Mouse (Mus musculus): ENCODE data around the gene Myzap.
"Not testable (repeated sequence)": the region's sequence is repeated elsewhere in the genome, so short reads cannot be mapped to it uniquely, and the experiment has no call there.

The Myzap gene

DNA sequence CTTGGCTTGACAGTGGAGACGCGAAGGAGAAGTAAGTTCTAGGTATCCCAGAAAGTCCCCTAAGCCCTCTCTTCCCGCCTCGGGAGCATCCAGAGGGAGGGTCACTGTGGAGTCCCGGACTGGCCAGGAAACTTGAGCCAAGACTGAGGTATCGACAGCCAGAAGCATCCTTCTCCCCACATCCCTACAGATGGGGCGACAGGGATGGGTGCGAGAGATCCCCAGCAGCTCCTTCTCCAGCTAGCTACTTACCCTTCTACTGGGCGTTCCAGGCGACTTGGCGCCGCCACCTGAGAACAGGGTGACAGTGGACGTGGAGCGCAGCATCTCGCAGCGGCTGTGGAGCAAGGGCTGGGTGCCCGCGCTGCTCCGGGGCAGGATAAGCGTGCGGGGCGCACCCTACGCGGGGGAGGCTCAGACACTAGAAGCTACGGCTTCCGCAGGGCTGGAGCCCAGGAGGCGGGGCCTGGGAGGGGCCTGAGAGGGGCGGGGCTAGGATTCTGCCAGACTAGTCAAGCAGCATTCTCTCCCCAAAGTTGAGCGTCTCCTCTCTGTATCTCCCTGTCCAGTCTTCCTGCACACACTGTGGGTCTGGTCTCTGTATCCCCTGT lies at the start of gene Myzap:
Myzap (minus strand) TSS at position 423 of the 611 bp plus-strand sequence.
- in situ Hi-C loops (cut with MboI) = no loop called here

DNA sequence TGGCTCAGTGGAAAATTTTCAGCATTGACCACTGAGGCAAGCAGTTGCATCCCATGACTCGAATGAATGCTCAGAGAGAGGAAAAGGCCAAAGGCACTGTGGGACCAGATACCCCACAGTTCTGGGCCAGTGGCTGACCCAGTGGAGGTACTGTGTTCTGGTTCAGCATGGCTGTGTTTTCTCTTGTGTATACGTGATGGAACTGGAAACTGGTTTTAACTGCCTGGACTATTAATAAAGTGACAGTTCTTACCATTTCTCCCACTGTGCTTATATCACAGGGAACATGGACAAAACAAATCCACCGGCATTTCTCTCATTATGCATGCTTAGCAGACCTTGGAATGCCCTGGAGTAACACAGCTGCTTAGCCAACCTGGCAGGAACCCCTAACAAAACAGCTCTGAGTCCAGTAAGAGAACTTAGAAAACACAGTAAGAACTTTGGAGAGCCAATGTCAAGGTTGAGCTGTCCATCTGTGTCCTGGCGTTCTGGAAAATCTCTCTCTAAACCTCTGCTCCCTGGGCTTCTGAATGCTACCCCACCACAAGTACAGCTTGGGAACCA lies 48.3 kb upstream of the Myzap start:
- in situ Hi-C loops (cut with MboI) = loop anchor here (10.0 kb wide), 1 partner anchor 174 kb away; no protein-coding TSS in a partner anchor

- in situ Hi-C loops (cut with MboI) = no loop called here
Observed at GRCm38 (mm10) chr9:71638198-71638597, 46.0 kb upstream of the Myzap start.

DNA sequence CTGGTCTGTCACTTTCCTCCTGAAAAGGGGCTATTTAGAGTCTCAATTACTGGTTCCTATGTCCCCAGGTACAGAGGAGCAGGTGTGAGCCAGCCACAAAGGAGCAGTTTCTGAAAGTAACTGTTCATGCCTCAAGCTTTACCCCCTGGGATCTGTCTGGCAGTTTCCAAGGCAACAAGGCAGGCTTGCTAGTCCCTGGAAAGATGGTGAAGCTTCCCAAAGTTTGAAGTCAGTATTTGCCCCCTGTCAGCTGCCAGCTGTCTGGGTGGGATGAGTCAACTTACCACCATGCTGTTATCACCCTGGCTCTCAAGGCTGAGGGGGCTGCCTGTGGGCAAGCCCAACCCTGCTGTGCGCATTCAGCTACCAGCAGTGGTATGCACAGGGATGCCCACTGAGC lies 44.7 kb upstream of the Myzap start:
- in situ Hi-C loops (cut with MboI) = no loop called here

DNA sequence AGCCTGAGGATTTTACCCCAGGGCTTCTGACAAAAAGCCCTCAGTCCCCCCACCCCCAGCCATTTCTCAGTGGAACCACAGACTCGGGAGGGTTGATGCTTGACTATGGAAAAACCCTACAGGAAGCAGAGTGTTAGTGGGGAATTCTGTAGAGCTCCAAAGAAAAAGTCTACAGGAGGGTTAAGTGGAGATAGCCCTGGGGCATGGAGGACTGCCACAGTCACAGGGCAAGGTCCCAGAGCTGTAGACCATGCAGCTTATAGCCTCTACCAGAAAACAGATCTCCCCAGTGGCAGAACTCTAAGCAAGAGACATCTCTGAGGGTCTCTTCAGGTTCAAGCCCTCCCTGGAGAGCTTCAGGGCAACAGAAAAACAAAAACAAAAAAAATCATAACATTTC lies 43.5 kb upstream of the Myzap start:
- in situ Hi-C loops (cut with MboI) = no loop called here

- in situ Hi-C loops (cut with MboI) = no loop called here
Observed at GRCm38 (mm10) chr9:71634916-71635315, 42.8 kb upstream of the Myzap start.

DNA sequence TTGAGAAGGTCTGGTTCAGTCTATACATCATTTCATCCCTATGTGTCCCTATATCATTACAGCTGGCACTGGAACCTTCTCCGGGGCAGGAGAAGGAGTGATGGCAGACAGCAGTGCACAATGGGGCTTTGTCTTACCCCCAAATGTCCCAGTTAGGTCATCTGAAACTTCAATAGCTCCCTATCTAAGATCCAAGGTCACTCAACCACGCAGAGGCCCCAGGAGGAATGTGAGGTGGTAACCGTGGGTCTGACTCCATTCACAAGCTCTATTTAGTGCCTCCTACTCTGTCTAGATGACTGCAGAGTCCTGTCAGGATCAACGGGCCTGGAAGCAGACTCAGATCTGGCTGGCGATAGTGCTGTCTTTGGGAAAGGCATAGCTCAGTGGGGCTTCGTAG lies 36.8 kb upstream of the Myzap start:
- in situ Hi-C loops (cut with MboI) = no loop called here

DNA sequence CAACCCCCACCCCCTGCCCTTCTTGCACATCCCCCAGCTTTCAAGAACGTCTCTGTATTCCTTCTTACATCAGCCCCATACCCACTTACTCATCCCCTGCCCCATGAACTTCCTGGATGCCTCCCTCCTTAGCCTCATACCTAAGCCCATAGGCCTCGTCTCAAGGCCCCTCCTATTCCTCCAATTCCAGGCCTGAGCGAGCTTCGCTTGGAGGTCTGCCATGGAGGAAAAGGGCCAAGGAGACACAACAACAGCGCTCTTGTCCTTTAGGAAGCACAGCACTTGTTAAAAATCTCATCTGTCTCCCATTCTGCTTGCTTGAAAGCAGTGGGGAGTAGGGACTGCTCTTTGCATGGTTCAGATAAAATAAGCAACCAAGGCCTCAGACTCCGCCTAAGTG lies 36.1 kb upstream of the Myzap start:
- in situ Hi-C loops (cut with MboI) = no loop called here

DNA sequence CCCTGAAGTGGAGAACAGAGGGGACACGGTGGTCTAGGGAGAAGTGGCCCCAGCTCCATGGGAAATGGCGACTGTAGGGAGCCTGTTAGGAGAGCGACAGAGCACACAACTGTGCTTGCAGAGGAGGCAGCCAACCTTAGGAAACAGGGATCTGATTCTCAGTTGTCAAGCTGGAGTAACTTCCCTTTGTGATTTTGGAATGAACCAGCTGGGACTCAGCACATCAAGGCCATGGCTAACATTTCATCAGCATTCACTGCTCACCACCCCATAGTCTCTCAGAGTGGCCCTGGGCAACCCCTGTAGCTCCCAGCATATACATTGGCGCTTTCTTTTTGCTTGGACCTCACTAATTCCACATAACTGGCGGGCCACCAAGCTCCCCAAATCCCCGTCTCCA lies 33.8 kb upstream of the Myzap start:
- in situ Hi-C loops (cut with MboI) = no loop called here

DNA sequence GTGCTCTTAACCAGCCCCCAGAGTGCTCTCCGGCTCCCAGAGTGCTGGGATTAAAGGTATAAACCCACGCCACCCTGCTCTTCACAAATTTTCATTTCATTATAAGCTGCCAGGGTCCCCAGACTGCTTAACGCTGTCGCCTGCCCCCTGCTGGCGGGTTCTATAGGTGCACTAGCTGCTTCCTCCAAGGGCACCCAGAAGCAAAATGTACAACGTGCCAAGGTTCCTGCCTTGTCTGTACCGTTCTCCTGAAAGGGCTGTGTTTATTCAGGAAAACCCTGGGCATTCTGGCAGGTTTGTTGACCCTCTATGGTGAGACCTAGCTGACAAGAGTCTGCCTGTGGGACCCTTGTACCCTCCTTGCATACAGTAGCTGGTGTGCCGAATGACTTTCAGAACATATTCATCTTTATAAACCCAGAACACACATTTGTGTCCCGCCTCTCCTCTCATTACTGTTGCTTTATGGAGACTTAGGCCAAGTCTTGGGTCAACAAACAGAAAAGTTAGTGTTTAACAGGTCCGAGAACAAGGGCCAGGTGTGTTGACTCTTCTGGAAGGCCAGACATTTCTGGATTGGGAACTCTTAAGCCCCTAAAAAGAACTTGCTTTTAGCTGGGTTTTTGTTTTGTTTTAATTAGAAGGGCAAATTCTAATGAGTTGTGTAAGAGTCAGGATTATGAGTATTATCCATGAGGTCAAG lies 32.8 kb upstream of the Myzap start:
- in situ Hi-C loops (cut with MboI) = no loop called here

GRCm38 (mm10) chr9:71623871-71624569 lies 31.9 kb upstream of the Myzap start:
- in situ Hi-C loops (cut with MboI) = no loop called here

DNA sequence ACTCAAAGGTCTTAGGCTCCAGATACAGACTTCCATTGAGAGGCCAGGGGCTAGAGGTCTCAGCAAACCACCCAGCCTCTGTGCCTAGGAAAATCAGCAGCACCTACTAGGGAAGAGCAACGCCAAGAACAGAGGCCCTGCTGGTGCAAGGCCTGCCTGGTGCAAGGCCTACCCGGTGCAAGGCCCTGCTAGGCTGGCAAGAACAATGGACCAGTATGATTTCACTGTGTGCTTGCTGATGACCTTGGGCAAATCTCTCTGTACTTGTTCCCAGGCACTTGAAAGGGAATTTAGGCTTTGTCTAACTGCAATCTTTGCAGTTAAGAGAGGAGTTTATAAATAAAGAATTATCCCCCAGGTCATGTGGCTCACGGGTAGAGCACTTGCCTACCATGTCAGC lies 30.4 kb upstream of the Myzap start:
- in situ Hi-C loops (cut with MboI) = no loop called here

DNA sequence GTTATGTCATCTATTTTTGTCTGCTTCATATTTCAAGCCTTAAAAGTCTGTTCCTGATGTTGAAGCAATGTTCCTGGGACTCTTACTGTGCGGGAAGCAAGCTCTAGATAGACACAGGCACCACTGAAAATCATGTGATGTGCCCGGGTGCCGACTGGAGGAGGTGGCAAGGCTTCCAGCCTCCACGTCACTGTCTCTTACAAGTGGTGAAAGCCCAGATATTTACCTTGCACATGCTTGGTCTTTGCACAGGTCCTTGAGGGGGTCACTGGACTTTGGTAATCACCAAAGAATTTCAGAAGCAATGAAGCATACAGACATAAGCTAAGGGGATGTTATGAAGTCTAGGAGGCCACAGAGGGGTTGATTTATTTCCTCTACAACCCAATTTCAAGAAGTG lies 29.8 kb upstream of the Myzap start:
- in situ Hi-C loops (cut with MboI) = no loop called here

DNA sequence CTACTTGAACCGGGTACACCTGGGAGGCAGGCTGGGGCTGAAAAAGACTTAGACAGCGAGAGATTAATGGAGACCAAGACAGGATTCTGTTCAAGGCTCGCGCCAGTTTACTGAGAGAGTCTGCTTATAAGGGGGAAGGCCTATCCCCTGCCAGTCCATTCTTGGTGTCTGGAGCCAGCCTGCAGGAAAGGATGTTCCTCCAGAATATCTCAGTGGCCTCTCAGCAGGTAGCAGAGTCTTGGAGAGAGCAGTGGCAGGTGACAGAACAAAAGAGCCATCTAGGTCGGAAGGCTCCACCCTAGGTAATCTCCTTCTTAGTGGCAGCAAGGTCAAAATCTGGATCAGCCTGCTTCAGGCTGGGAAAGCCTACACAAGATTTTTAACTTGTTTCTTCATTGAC lies 28.0 kb upstream of the Myzap start:
- in situ Hi-C loops (cut with MboI) = not testable (repeated sequence)

DNA sequence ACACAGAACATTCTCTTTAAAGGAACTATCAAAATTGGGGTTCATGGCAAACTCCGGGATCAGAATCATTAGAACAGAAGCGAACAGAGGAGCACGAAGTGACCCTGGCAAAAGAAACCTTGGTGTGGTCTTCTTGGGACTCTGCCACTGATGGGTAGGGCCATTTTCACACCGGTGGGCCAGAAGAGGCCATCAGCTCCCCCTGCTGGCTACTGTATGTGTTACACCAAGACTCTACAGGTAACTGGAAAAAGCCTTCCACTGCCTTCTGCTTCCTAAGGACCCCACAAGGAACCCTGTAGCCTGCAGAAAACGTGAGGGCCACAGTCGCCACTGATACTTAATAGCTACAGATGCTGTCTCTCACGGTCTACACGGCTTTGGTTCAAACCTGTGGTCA lies 25.2 kb upstream of the Myzap start:
- in situ Hi-C loops (cut with MboI) = loop anchor here (5.0 kb wide), 1 partner anchor 75 kb away; no protein-coding TSS in a partner anchor

DNA sequence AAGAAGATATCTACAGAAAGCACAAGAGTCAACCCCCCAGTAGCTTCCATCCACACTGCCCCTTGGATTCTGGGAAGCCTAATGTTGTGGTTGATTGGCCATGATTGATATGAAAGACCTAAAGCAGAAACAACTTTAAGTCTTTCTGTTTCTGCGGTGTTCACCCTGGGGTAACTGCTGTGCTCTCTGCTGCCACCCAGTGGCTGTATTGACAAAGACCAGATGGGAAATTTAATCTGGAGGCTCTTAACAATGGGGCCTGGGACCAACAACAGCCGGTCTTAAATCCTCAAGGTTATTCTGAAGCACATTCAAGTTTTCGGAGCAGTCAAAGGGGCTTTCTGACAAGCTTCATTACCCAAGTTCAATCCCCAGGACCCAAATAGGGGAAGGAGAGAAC lies 24.0 kb upstream of the Myzap start:
- in situ Hi-C loops (cut with MboI) = loop anchor here (5.0 kb wide), 1 partner anchor 74 kb away; no protein-coding TSS in a partner anchor

DNA sequence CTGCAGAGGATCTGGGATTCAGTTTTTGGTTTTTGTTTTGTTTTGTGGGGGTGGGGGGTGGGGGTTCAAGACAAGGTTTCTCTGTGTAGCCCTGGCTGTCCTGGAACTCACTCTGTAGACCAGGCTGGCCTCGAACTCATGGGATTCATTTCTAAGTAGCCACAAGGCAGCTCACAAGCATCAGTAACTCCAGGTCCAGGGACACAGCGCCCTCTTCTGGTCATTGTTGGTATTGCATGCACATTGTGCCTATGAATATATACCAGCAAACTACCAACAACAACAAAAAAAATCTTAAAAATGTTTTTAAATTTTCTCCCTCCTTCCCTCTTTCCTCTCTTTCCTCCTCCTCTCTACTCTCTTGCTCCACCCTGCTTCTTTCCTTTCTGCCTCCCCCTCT lies 22.5 kb upstream of the Myzap start:
- in situ Hi-C loops (cut with MboI) = loop anchor here (5.0 kb wide), 1 partner anchor 72 kb away; no protein-coding TSS in a partner anchor

- in situ Hi-C loops (cut with MboI) = no loop called here
Observed at GRCm38 (mm10) chr9:71612981-71613380, 20.8 kb upstream of the Myzap start.

DNA sequence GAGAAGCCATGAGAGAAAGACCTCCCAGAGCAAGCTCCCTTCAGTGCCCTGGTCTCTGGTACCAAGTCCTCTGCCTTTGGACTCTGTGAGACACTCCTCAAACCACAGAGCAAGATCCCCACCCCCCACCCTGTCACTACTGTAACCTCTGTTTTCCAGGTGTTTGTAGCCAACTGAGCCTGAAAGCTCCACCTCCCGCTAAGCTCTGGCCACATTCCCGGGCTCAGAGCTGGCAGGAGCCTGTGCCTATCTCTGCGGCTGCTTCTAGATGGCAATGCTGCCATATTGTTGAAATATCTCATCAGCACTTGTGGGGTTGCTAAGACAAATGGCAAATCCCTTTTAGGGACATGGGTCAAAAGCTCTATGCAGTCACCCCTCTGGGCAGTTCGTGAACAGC lies 19.7 kb upstream of the Myzap start:
- in situ Hi-C loops (cut with MboI) = no loop called here

GRCm38 (mm10) chr9:71609010-71609409 lies 16.9 kb upstream of the Myzap start:
- in situ Hi-C loops (cut with MboI) = no loop called here

DNA sequence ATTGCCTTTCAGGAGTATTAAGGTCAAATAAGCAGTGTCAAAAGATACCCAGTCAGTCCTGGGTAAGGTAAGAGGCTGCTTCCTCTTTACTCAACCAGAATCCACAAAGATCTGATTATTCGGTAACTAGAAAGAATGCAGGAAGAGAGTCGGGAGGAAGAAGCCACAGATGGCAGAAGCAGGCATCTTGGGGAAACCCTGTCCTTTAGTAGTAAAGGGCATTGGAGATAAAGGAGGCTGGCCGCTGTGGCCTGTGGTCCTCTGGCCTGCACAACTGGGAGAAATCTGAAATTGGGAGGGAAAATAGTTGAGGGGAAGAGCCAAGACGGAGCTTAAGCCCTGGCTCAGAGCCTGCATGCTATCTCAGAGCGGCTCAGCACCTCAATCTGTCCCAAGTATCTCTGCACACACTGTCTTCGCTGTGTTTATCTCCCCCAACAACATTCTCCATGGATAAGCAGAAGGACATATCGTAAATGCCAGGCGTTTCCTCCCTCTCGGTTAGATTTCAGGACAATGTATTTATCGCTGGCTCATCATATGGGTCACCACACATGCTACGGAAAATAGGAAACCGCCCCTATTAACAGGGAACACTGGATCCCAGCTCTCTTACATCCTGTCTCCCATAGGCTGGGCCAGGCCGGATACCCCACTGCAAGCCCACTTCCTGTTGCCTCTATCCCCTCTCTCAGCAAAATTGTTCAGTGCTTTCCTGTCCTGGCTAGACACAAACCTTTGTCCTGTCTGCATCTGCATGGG lies 14.3 kb upstream of the Myzap start:
- in situ Hi-C loops (cut with MboI) = no loop called here
